ENCODE assay signal across 8 mouse cellular contexts in genomic region chr10:79997034-79997760, GRCm38 (mm10). TPM values are rescaled to one million over a fixed set of nuclear protein-coding genes. Genes with fewer than 3 reads are reported as not detected.
DNase-seq lines count a peak whose midpoint lies in the region; ATAC-seq and TF ChIP-seq lines count a peak whose summit lies in the region.

No protein-coding gene starts in this region.

- no peak for TF ChIP-seq CTCF in left cerebral cortex, adult 2 months (IDR thresholded peaks at IDR 0.05)

- no peak overlapping the region for H3K27ac ChIP-seq in left cerebral cortex, adult 2 months
- peak overlapping the region; percentile 69 for H3K27ac ChIP-seq in hindbrain, embryonic 15.5 days (replicated peaks)
- H3K27ac ChIP-seq in limb, embryonic 13.5 days, result 0 out of 2 replicates have a peak overlapping the region, but pooled peaks have one; percentile 2
- peak overlapping the region; percentile 66 for H3K27ac ChIP-seq in midbrain, embryonic 12.5 days (replicated peaks)

- peak; percentile 74 for ATAC-seq in hindbrain, embryonic 15.5 days (ENCODE audit: low FRiP score, low read depth)
- ATAC-seq in limb, embryonic 13.5 days (ENCODE audit: low FRiP score, low read depth), result peak; percentile 74
- ATAC-seq in midbrain, embryonic 12.5 days (ENCODE audit: low FRiP score, low read depth), result peak; percentile 72

- peaks cover 11% of the 10 kb centered on the region for H3K27me3 ChIP-seq in hindbrain, embryonic 15.5 days
- peaks cover 40% of the 10 kb centered on the region for H3K27me3 ChIP-seq in limb, embryonic 13.5 days
- peaks cover 39% of the 10 kb centered on the region for H3K27me3 ChIP-seq in midbrain, embryonic 12.5 days

- H3K36me3 ChIP-seq in hindbrain, embryonic 15.5 days, result no peaks in the 10 kb centered on the region
- peaks cover 38% of the 10 kb centered on the region for H3K36me3 ChIP-seq in limb, embryonic 13.5 days
- H3K36me3 ChIP-seq in midbrain, embryonic 12.5 days, result no peaks in the 10 kb centered on the region

- no peaks in the 10 kb centered on the region for H3K9me3 ChIP-seq in hindbrain, embryonic 15.5 days
- no peaks in the 10 kb centered on the region for H3K9me3 ChIP-seq in limb, embryonic 13.5 days
- H3K9me3 ChIP-seq in midbrain, embryonic 12.5 days, result no peaks in the 10 kb centered on the region

- WGBS in hindbrain, embryonic 15.5 days, result 1% methylated on average over 35 of the region's 35 CpGs
- WGBS in limb, embryonic 13.5 days, result under 1% methylated on average over 35 of the region's 35 CpGs
- under 1% methylated on average over 35 of the region's 35 CpGs for WGBS in midbrain, embryonic 12.5 days

- peak overlapping the region; percentile 46 for H3K9ac ChIP-seq in hindbrain, embryonic 15.5 days
- peak overlapping the region; percentile 58 for H3K9ac ChIP-seq in limb, embryonic 13.5 days
- H3K9ac ChIP-seq in midbrain, embryonic 12.5 days (replicated peaks), result peak overlapping the region; percentile 62

- peaks cover 29% of the 10 kb centered on the region for H3K4me1 ChIP-seq in hindbrain, embryonic 15.5 days (replicated peaks)
- H3K4me1 ChIP-seq in limb, embryonic 13.5 days, result peaks cover 15% of the 10 kb centered on the region
- peaks cover 17% of the 10 kb centered on the region for H3K4me1 ChIP-seq in midbrain, embryonic 12.5 days

- intact Hi-C loops in left cerebral cortex, adult 2 months (cut with DNase I), result loop anchor here (5.0 kb wide), 1 partner anchor 40 kb away; the partner anchor contains the start of gene Polr2e

- H3K4me3 ChIP-seq in left cerebral cortex, adult 2 months, result peak overlapping the region; percentile 55
- peak overlapping the region; percentile 54 for H3K4me3 ChIP-seq in hindbrain, embryonic 15.5 days
- H3K4me3 ChIP-seq in limb, embryonic 13.5 days, result peak overlapping the region; percentile 51
- peak overlapping the region; percentile 50 for H3K4me3 ChIP-seq in midbrain, embryonic 12.5 days

- H3K4me2 ChIP-seq in hindbrain, embryonic 15.5 days, result peak overlapping the region; percentile 81
- H3K4me2 ChIP-seq in limb, embryonic 13.5 days (replicated peaks), result peak overlapping the region; percentile 79
- H3K4me2 ChIP-seq in midbrain, embryonic 12.5 days (replicated peaks), result peak overlapping the region; percentile 79

- DNase-seq in left cerebral cortex, adult 2 months (ENCODE audit: extremely low spot score in 1 of 2, low spot score in 2 of 2), result peak; percentile 61 to 71
- no peak for DNase-seq in left cerebral cortex, adult 8-10 months (ENCODE audit: low spot score in 2 of 2)
- DNase-seq in cerebellum, postnatal 10 days, result peak; percentile 90 to 93
- DNase-seq in frontal cortex, postnatal 10 days (ENCODE audit: low spot score in 2 of 2), result peak; percentile 60 to 76
- peak; percentile 67 to 78 for DNase-seq in spleen, postnatal 36 days (ENCODE audit: low spot score in 2 of 2)

RNA-seq across cellular contexts. Expression of gene Abca7, which starts 0.9 kb away (rescaled TPM):
- 10 to 100 TPM; 13.5 to 13.8 TPM for total RNA-seq in left cerebral cortex, adult 2 months (2021)
- total RNA-seq in left cerebral cortex, adult 8-10 months (2022), result 10 to 100 TPM; 11.0 to 12.3 (median 12.0) TPM
- 4.8 and 5.4 TPM in 2 replicates for polyA plus RNA-seq in hindbrain, embryonic 15.5 days (2015; fragmentation: Nextera tagmentation; extraction: Ambion mirVana)
- 1.8 and 1.9 TPM in 2 replicates for polyA plus RNA-seq in limb, embryonic 13.5 days (2015; fragmentation: Nextera tagmentation; extraction: Ambion mirVana)
- 7.6 and 8.5 TPM in 2 replicates for polyA plus RNA-seq in midbrain, embryonic 12.5 days (2016; fragmentation: Nextera tagmentation; extraction: Ambion mirVana)

RNA-seq across cellular contexts. Expression of gene Cnn2, which starts 8.8 kb away (rescaled TPM):
- total RNA-seq in left cerebral cortex, adult 2 months (2021), result 1 to 10 TPM; 5.6 to 8.0 TPM
- 1 to 10 TPM; 5.4 to 6.7 (median 6.3) TPM for total RNA-seq in left cerebral cortex, adult 8-10 months (2022)
- polyA plus RNA-seq in hindbrain, embryonic 15.5 days (2015; fragmentation: Nextera tagmentation; extraction: Ambion mirVana), result 29.4 and 33.6 TPM in 2 replicates
- polyA plus RNA-seq in limb, embryonic 13.5 days (2015; fragmentation: Nextera tagmentation; extraction: Ambion mirVana), result 287 and 299 TPM in 2 replicates
- polyA plus RNA-seq in midbrain, embryonic 12.5 days (2016; fragmentation: Nextera tagmentation; extraction: Ambion mirVana), result 109 and 168 TPM in 2 replicates

RNA-seq across cellular contexts. Expression of gene Tmem259, which starts 13.1 kb away (rescaled TPM):
- total RNA-seq in left cerebral cortex, adult 2 months (2021), result 100 to 1,000 TPM; 122 to 126 TPM
- 100 to 1,000 TPM; 105 to 117 (median 113) TPM for total RNA-seq in left cerebral cortex, adult 8-10 months (2022)
- polyA plus RNA-seq in hindbrain, embryonic 15.5 days (2015; fragmentation: Nextera tagmentation; extraction: Ambion mirVana), result 24.5 and 27.3 TPM in 2 replicates
- 16.0 and 19.5 TPM in 2 replicates for polyA plus RNA-seq in limb, embryonic 13.5 days (2015; fragmentation: Nextera tagmentation; extraction: Ambion mirVana)
- 19.3 and 20.9 TPM in 2 replicates for polyA plus RNA-seq in midbrain, embryonic 12.5 days (2016; fragmentation: Nextera tagmentation; extraction: Ambion mirVana)

RNA-seq across cellular contexts. Expression of gene Arhgap45, which starts 19.3 kb away (rescaled TPM):
- 1 to 10 TPM; 3.5 TPM for total RNA-seq in left cerebral cortex, adult 2 months (2021)
- total RNA-seq in left cerebral cortex, adult 8-10 months (2022), result 1 to 10 TPM; 3.6 to 9.6 (median 6.0) TPM
- polyA plus RNA-seq in hindbrain, embryonic 15.5 days (2015; fragmentation: Nextera tagmentation; extraction: Ambion mirVana), result 2.3 and 2.5 TPM in 2 replicates
- polyA plus RNA-seq in limb, embryonic 13.5 days (2015; fragmentation: Nextera tagmentation; extraction: Ambion mirVana), result 7.3 and 7.6 TPM in 2 replicates
- polyA plus RNA-seq in midbrain, embryonic 12.5 days (2016; fragmentation: Nextera tagmentation; extraction: Ambion mirVana), result 4.5 and 5.6 TPM in 2 replicates

RNA-seq across cellular contexts. Expression of gene Grin3b, which starts 26.7 kb away (rescaled TPM):
- total RNA-seq in left cerebral cortex, adult 2 months (2021), result under 1 TPM; 0.14 to 0.20 TPM
- total RNA-seq in left cerebral cortex, adult 8-10 months (2022), result under 1 TPM; 0.23 to 0.30 (median 0.24) TPM
- polyA plus RNA-seq in hindbrain, embryonic 15.5 days (2015; fragmentation: Nextera tagmentation; extraction: Ambion mirVana), result 0.29 and 0.34 TPM in 2 replicates
- polyA plus RNA-seq in limb, embryonic 13.5 days (2015; fragmentation: Nextera tagmentation; extraction: Ambion mirVana), result 0.41 and 0.73 TPM in 2 replicates
- 0.39 and 0.54 TPM in 2 replicates for polyA plus RNA-seq in midbrain, embryonic 12.5 days (2016; fragmentation: Nextera tagmentation; extraction: Ambion mirVana)

Comparison
In these comparisons a context has a peak if more than half of its experiments do, and no peak if none do; other contexts are left out.
1. DNase-seq: peak in left cerebral cortex, adult 2 months (2 of 2), cerebellum, postnatal 10 days (2 of 2), frontal cortex, postnatal 10 days (2 of 2) and spleen, postnatal 36 days (2 of 2); none in left cerebral cortex, adult 8-10 months (0 of 2).
2. Peak in every context shown above with its lines, with median percentiles within 50 percentile points of each other: H3K4me3 ChIP-seq, ATAC-seq, H3K4me2 ChIP-seq and H3K9ac ChIP-seq.